Mouse (Mus musculus): Measurements from ENCODE around the gene Bri3. TPM values are rescaled to one million over a fixed set of nuclear protein-coding genes. Genes with fewer than 3 reads are reported as not detected.

Bri3 gene
- polyA plus RNA-seq, 1 experiment from 2014 or later: 313 TPM

DNA sequence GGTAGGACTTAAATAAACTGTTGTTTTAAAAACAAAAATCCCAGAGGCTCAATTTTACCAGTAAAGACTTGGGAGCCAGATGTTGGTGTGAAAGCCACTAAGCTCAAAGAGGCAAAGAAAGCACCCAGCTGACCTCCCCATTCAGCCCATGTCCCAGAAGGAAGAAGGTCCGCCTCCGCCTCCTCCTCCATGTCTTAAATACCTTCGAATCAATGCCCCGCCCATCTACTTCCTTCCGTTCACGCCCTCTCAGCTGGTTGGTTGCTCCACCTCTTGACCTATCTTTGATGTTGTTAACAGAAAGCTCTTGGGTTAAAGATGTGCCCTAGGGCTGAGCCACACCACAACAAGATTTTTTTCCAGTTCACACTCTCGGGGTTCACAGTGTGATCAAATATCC is 14.0 kb upstream of the Bri3 start:
- Histone ChIP-seq H3K4me2 (replicated peaks; ENCODE audit: low read depth) (no peak overlapping the region), H3K27me3 (replicated peaks; ENCODE audit: control insufficient read depth, insufficient read depth, low read length) (no peaks in the 10 kb centered on the region), H3K4me1 (replicated peaks; ENCODE audit: control insufficient read depth, insufficient read depth, low read length) (no peaks in the 10 kb centered on the region), H3K4me3 (ENCODE audit: low read depth, low read length) (no peak overlapping the region), H3K27ac (ENCODE audit: low read depth, low read length) (no peak overlapping the region), H3K9ac (ENCODE audit: low read depth, low read length) (no peak overlapping the region), H3K36me3 (ENCODE audit: control insufficient read depth, insufficient read depth) (no peaks in the 10 kb centered on the region), H3K9me3 (ENCODE audit: control insufficient read depth) (no peaks in the 10 kb centered on the region)
- WGBS: 87% methylated on average over 7 of the region's 7 CpGs
- no peak for TF ChIP-seq CTCF (IDR thresholded peaks at IDR 0.05; ENCODE audit: low read depth)
- no peak for ATAC-seq

DNA sequence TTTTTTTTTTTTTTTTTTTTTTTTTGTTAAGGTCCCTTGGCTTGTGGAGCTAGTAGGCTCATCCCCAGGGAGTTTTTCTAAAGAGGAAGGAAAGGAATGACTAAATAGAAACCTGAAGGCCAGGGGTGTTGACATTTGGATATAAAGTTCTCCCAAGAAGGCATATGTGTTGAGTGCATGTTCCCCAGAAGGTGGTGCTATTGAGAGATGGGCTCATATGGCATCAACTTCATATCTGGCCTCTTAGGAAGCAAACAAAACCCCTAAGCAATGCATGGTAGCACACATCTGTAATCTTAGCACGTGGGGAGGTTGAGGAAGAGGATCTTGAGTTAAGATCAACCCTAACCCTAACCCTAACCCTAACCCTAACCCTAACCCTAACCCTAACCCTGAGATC is 12.8 kb upstream of the Bri3 start:
- no peak overlapping the region for H3K9ac ChIP-seq (ENCODE audit: low read depth, low read length)
- WGBS: 80% methylated on average over 1 of the region's 1 CpGs
- H3K4me1 ChIP-seq (replicated peaks; ENCODE audit: control insufficient read depth, insufficient read depth, low read length): no peaks in the 10 kb centered on the region
- no peak overlapping the region for H3K4me3 ChIP-seq (ENCODE audit: low read depth, low read length)
- no peak overlapping the region for H3K27ac ChIP-seq (ENCODE audit: low read depth, low read length)
- H3K27me3 ChIP-seq (replicated peaks; ENCODE audit: control insufficient read depth, insufficient read depth, low read length): no peaks in the 10 kb centered on the region
- TF ChIP-seq CTCF (IDR thresholded peaks at IDR 0.05; ENCODE audit: low read depth): peak; percentile 74
- H3K4me2 ChIP-seq (replicated peaks; ENCODE audit: low read depth): no peak overlapping the region
- H3K36me3 ChIP-seq (ENCODE audit: control insufficient read depth, insufficient read depth): no peaks in the 10 kb centered on the region
- ATAC-seq: no peak
- H3K9me3 ChIP-seq (ENCODE audit: control insufficient read depth): no peaks in the 10 kb centered on the region

DNA sequence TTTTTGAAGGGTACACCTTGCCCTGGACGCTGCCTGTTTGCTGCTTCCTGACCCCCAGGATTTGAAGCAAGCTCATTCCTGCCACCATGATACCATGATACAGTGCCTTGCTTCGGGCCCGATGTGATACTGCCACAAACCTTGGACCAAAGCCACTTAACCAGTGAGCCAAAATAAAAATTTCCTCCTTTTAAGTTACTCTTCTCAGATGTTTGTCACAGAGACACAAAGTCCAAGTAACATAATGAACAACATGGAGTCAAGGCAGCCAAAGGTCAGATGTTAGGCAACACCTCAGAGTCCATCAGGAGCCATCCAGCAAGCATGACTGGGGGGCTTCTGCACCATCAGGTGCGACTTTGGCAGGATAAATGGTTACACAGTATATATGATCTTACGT is 11.7 kb upstream of the Bri3 start:
- no peaks in the 10 kb centered on the region for H3K27me3 ChIP-seq (replicated peaks; ENCODE audit: control insufficient read depth, insufficient read depth, low read length)
- ATAC-seq: 0 out of 2 replicates have a peak, but pooled peaks have one; percentile 32
- no peak overlapping the region for H3K4me3 ChIP-seq (ENCODE audit: low read depth, low read length)
- TF ChIP-seq CTCF (IDR thresholded peaks at IDR 0.05; ENCODE audit: low read depth): no peak
- 82% methylated on average over 5 of the region's 5 CpGs for WGBS
- no peaks in the 10 kb centered on the region for H3K4me1 ChIP-seq (replicated peaks; ENCODE audit: control insufficient read depth, insufficient read depth, low read length)
- H3K9ac ChIP-seq (ENCODE audit: low read depth, low read length): no peak overlapping the region
- H3K27ac ChIP-seq (ENCODE audit: low read depth, low read length): no peak overlapping the region
- no peaks in the 10 kb centered on the region for H3K36me3 ChIP-seq (ENCODE audit: control insufficient read depth, insufficient read depth)
- H3K9me3 ChIP-seq (ENCODE audit: control insufficient read depth): no peaks in the 10 kb centered on the region
- no peak overlapping the region for H3K4me2 ChIP-seq (replicated peaks; ENCODE audit: low read depth)

DNA sequence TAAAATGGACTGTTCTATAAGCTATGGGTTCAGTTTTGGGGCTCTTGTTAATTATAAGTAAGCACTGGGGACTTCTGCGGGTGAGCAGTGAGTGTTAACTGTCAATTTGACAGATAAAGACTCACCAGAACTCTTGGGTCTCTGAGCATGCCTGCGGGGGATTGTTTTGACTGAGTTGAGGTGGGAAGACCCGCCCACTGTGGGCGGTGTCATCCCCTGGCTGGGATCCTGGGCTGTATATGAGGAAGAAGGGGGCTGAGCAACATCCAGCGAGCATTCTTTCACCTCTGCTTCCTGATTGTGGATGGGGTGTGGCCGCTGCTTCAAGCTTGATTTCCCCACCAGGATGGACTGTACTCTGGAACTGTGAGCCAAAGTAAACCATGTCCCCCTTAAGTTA is 10.0 kb upstream of the Bri3 start:
- Histone ChIP-seq H3K4me3 (ENCODE audit: low read depth, low read length) (no peak overlapping the region), H3K9ac (ENCODE audit: low read depth, low read length) (no peak overlapping the region), H3K9me3 (ENCODE audit: control insufficient read depth) (no peaks in the 10 kb centered on the region), H3K4me2 (replicated peaks; ENCODE audit: low read depth) (no peak overlapping the region), H3K27me3 (replicated peaks; ENCODE audit: control insufficient read depth, insufficient read depth, low read length) (no peaks in the 10 kb centered on the region), H3K4me1 (replicated peaks; ENCODE audit: control insufficient read depth, insufficient read depth, low read length) (no peaks in the 10 kb centered on the region), H3K27ac (ENCODE audit: low read depth, low read length) (no peak overlapping the region), H3K36me3 (ENCODE audit: control insufficient read depth, insufficient read depth) (no peaks in the 10 kb centered on the region)
- TF ChIP-seq CTCF (IDR thresholded peaks at IDR 0.05; ENCODE audit: low read depth): no peak
- WGBS: 64% methylated on average over 6 of the region's 6 CpGs
- no peak for ATAC-seq

DNA sequence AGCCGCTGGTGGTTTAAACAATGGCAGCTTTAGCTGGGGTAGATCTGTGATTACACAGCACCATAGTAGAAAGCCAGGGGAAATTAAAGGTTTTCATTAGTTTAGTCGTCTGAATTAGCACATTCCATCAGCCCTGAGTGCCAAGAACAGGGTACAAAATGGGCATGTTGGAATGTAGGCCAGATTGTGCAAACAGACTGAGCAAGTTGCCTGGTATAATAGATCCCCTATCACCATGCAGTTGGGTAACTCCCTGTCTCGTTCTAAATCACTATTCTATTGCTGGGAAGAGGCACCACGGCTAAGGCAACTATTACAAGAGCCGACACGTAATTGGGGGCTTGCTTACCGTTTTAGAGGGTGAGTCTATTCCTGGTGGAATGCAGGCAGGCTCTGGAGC is 9.5 kb upstream of the Bri3 start:
- Histone ChIP-seq H3K4me1 (replicated peaks; ENCODE audit: control insufficient read depth, insufficient read depth, low read length) (no peaks in the 10 kb centered on the region), H3K27ac (ENCODE audit: low read depth, low read length) (no peak overlapping the region), H3K4me3 (ENCODE audit: low read depth, low read length) (no peak overlapping the region), H3K4me2 (replicated peaks; ENCODE audit: low read depth) (no peak overlapping the region), H3K9ac (ENCODE audit: low read depth, low read length) (no peak overlapping the region), H3K27me3 (replicated peaks; ENCODE audit: control insufficient read depth, insufficient read depth, low read length) (no peaks in the 10 kb centered on the region), H3K9me3 (ENCODE audit: control insufficient read depth) (no peaks in the 10 kb centered on the region), H3K36me3 (ENCODE audit: control insufficient read depth, insufficient read depth) (no peaks in the 10 kb centered on the region)
- no peak for TF ChIP-seq CTCF (IDR thresholded peaks at IDR 0.05; ENCODE audit: low read depth)
- ATAC-seq: no peak
- 80% methylated on average over 7 of the region's 7 CpGs for WGBS

DNA sequence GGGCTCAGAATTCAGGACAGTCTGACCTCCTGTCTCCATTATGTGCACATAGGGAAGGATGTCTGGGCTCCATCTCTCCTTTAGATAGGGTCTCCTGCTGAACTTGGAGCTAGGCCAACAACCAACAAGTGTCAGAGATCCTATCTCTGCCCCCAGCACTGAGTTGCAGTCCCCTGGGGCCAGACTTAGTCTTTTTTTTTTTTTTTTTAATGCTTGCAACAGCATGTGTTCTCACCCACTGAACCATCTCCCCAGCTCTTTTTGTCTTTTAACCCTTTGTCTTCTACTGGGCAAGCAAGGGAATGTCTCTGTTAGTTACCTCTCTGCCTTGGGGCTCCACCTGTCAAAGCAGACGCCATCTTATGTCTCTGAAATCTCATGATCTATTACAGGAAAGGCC is 5.3 kb upstream of the Bri3 start:
- Histone ChIP-seq H3K4me1 (replicated peaks; ENCODE audit: control insufficient read depth, insufficient read depth, low read length) (0 out of 2 replicates have a peak, but pooled peaks cover under 1% of the 10 kb centered on the region), H3K4me2 (replicated peaks; ENCODE audit: low read depth) (no peak overlapping the region), H3K36me3 (ENCODE audit: control insufficient read depth, insufficient read depth) (no peaks in the 10 kb centered on the region), H3K4me3 (ENCODE audit: low read depth, low read length) (no peak overlapping the region), H3K27ac (ENCODE audit: low read depth, low read length) (no peak overlapping the region), H3K27me3 (replicated peaks; ENCODE audit: control insufficient read depth, insufficient read depth, low read length) (no peaks in the 10 kb centered on the region), H3K9me3 (ENCODE audit: control insufficient read depth) (no peaks in the 10 kb centered on the region), H3K9ac (ENCODE audit: low read depth, low read length) (no peak overlapping the region)
- ATAC-seq: no peak
- 85% methylated on average over 1 of the region's 1 CpGs for WGBS
- TF ChIP-seq CTCF (IDR thresholded peaks at IDR 0.05; ENCODE audit: low read depth): no peak

DNA sequence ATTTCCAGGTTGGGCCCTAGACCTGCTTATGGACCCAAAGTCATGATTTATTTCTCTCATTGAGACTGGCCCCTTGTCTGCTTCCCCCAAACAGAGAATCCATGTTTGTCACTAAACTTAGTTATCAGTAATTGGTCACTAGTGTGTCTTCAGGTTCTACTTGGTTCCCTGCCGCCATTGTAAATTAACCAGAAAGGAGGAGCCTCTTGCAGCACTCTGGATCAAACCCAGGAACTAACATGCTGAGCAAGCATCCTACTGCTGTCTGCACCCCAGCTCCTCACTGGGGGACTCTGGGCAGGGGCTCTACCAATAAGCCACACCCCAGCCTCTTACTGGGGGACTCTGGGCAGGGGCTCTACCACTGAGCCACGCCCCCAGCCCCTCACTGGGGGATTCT is 1.4 kb downstream of the Bri3 start:
- no peaks in the 10 kb centered on the region for H3K27me3 ChIP-seq (replicated peaks; ENCODE audit: control insufficient read depth, insufficient read depth, low read length)
- no peak overlapping the region for H3K4me3 ChIP-seq (ENCODE audit: low read depth, low read length)
- H3K27ac ChIP-seq (ENCODE audit: low read depth, low read length): no peak overlapping the region
- WGBS: 65% methylated on average over 2 of the region's 2 CpGs
- TF ChIP-seq CTCF (IDR thresholded peaks at IDR 0.05; ENCODE audit: low read depth): no peak
- no peak for ATAC-seq
- H3K9me3 ChIP-seq (ENCODE audit: control insufficient read depth): no peaks in the 10 kb centered on the region
- no peak overlapping the region for H3K9ac ChIP-seq (ENCODE audit: low read depth, low read length)
- H3K4me1 ChIP-seq (replicated peaks; ENCODE audit: control insufficient read depth, insufficient read depth, low read length): peaks cover 16% of the 10 kb centered on the region
- H3K36me3 ChIP-seq (ENCODE audit: control insufficient read depth, insufficient read depth): no peaks in the 10 kb centered on the region
- no peak overlapping the region for H3K4me2 ChIP-seq (replicated peaks; ENCODE audit: low read depth)

All from intestine, postnatal 0 days (tissue).